Mouse (Mus musculus) olfactory bulb, adult 2 months (tissue): ENCODE results near the gene Map2k2. TPM values are rescaled to one million over a fixed set of nuclear protein-coding genes. Genes with fewer than 3 reads are reported as not detected.
A peak's percentile ranks its signal among the peaks of the same experiment; 100 is the strongest.
"Not testable (repeated sequence)": the region's sequence is repeated elsewhere in the genome, so short reads cannot be mapped to it uniquely, and the experiment has no call there.

ENCODE experiments used
- H3K27ac ChIP-seq: fragments of 200-500 bp; 2 replicates; pipeline ENCODE4 v1.5.1; 2012; ENCODE audit warnings: low read depth, low read length; ENCODE audit not compliant: insufficient read depth
- H3K4me1 ChIP-seq: fragments of 200-500 bp; 2 replicates; pipeline ENCODE4 v1.6.1; 2012; ENCODE audit warnings: low read length; ENCODE audit not compliant: control insufficient read depth, insufficient read depth
- H3K4me3 ChIP-seq: fragments of 200-500 bp; 2 replicates; pipeline ENCODE4 v1.5.1; 2012; ENCODE audit warnings: mild to moderate bottlenecking, low read depth, low read length, moderate library complexity; ENCODE audit not compliant: insufficient read depth
- CTCF ChIP-seq: fragments of 200-500 bp; IDR thresholded peaks from 2 replicates; pipeline ENCODE4 v1.5.1; 2012; ENCODE audit warnings: low read depth, mild to moderate bottlenecking, low read length, moderate library complexity; ENCODE audit not compliant: insufficient read depth
- POLR2A ChIP-seq: fragments of 200-500 bp; IDR thresholded peaks from 2 replicates; pipeline ENCODE4 v1.6.1; 2012; ENCODE audit warnings: mild to moderate bottlenecking, low read depth, low read length, moderate library complexity; ENCODE audit not compliant: insufficient read depth
- WGBS: fragments of 180-500 bp; shearing (Covaris S2); methylation state at CpG from one replicate; pipeline ENCODE4 v1.1.7; 2018; 5-methylcytosine and 5-hydroxymethylcytosine counted together
- polyA plus RNA-seq: library from polyadenylated mRNA; stranded (reverse); fragments of >200 nt; gene quantifications from 2 replicates; pipeline ENCODE4 v1.2.4, GENCODE M21; 2012; ENCODE audit warnings: low replicate concordance; ENCODE audit not compliant: missing spikeins, insufficient read depth, insufficient read length

Gene Map2k2
- polyA plus RNA-seq, 1 experiment: not detected

GRCm38 (mm10) chr10:81176466-81177271, 71.0 kb downstream of the Map2k2 start, which contains the start of gene Eef2:
Eef2 (plus strand) TSS chr10:81176631.
- H3K4me3 ChIP-seq: peak within 1 kb of the TSS; percentile 92
- H3K4me1 ChIP-seq: peaks cover 33% of the 10 kb centered on the region
- H3K27ac ChIP-seq: peak within 1 kb of the TSS; percentile 94
- WGBS: under 1% methylated on average over 77 of the region's 77 CpGs
- TF ChIP-seq POLR2A (peak; percentile 100), CTCF (peak; percentile 8; the same call in 1 of the 2 replicates)

GRCm38 (mm10) chr10:81177491-81177925, 71.8 kb downstream of the Map2k2 start:
- Histone ChIP-seq H3K4me1 (peaks cover 38% of the 10 kb centered on the region), H3K4me3 (peak overlapping the region; percentile 92), H3K27ac (no peak overlapping the region; the same call in 1 of the 2 replicates)
- TF ChIP-seq POLR2A (no peak), CTCF (no peak)
- WGBS: 8% methylated on average over 16 of the region's 16 CpGs

GRCm38 (mm10) chr10:81177958-81178712, 72.4 kb downstream of the Map2k2 start:
- Histone ChIP-seq H3K27ac (no peak overlapping the region), H3K4me1 (peaks cover 38% of the 10 kb centered on the region), H3K4me3 (peak overlapping the region; percentile 92)
- TF ChIP-seq POLR2A (no peak), CTCF (no peak)
- 56% methylated on average over 14 of the region's 14 CpGs for WGBS

- no peak overlapping the region for H3K4me3 ChIP-seq
- H3K4me1 ChIP-seq: peaks cover 42% of the 10 kb centered on the region
- TF ChIP-seq POLR2A (no peak), CTCF (no peak)
- H3K27ac ChIP-seq: no peak overlapping the region
- 89% methylated on average over 11 of the region's 11 CpGs for WGBS
Measured at GRCm38 (mm10) chr10:81178927-81179326, 73.2 kb downstream of the Map2k2 start.

- no peak overlapping the region for H3K4me3 ChIP-seq
- TF ChIP-seq CTCF (no peak), POLR2A (no peak)
- H3K4me1 ChIP-seq: peaks cover 44% of the 10 kb centered on the region
- 88% methylated on average over 32 of the region's 32 CpGs for WGBS
- H3K27ac ChIP-seq: no peak overlapping the region
Measured at GRCm38 (mm10) chr10:81179451-81180342, 74.0 kb downstream of the Map2k2 start.

GRCm38 (mm10) chr10:81180946-81181345, 75.2 kb downstream of the Map2k2 start:
- peaks cover 40% of the 10 kb centered on the region for H3K4me1 ChIP-seq
- WGBS: 92% methylated on average over 13 of the region's 13 CpGs
- H3K4me3 ChIP-seq: no peak overlapping the region
- no peak overlapping the region for H3K27ac ChIP-seq
- TF ChIP-seq CTCF (no peak), POLR2A (no peak)

- H3K27ac ChIP-seq, H3K4me3 ChIP-seq: not testable (repeated sequence)
- 71% methylated on average over 12 of the region's 12 CpGs for WGBS
- peaks cover 40% of the 10 kb centered on the region for H3K4me1 ChIP-seq
Measured at GRCm38 (mm10) chr10:81181860-81182259, 76.1 kb downstream of the Map2k2 start.

GRCm38 (mm10) chr10:81182336-81183333, 76.9 kb downstream of the Map2k2 start, which contains the start of gene Dapk3:
Dapk3 (plus strand) TSS chr10:81183005.
- TF ChIP-seq POLR2A (peak; percentile 69; the same call in 1 of the 2 replicates), CTCF (no peak)

More at GRCm38 (mm10) chr10:81182336-81183333, 76.9 kb downstream of the Map2k2 start, which contains the start of gene Dapk3:
- WGBS: 4% methylated on average over 53 of the region's 53 CpGs
- Histone ChIP-seq H3K27ac (peak within 1 kb of the TSS; percentile 77), H3K4me1 (peaks cover 36% of the 10 kb centered on the region), H3K4me3 (peak within 1 kb of the TSS; percentile 87)

Other genes with a start within 250 kb of the Map2k2 start
- gene Tmprss9, start 234.1 kb upstream of the Map2k2 start, polyA plus RNA-seq: not detected in 2 replicates
- not detected in 2 replicates for gene Timm13, start 204.9 kb upstream of the Map2k2 start, polyA plus RNA-seq
- not detected in 2 replicates for gene Lmnb2, start 187.7 kb upstream of the Map2k2 start, polyA plus RNA-seq
- not detected in 2 replicates for gene Gadd45b, start 175.8 kb upstream of the Map2k2 start, polyA plus RNA-seq
- not detected in 2 replicates for gene Gng7, start 91.0 kb upstream of the Map2k2 start, polyA plus RNA-seq
- not detected in 2 replicates for gene Diras1, start 80.3 kb upstream of the Map2k2 start, polyA plus RNA-seq
- gene Slc39a3, start 68.5 kb upstream of the Map2k2 start, polyA plus RNA-seq: not detected in 2 replicates
- not detected in 2 replicates for gene Sgta, start 45.7 kb upstream of the Map2k2 start, polyA plus RNA-seq
- gene Thop1, start 35.9 kb upstream of the Map2k2 start, polyA plus RNA-seq: not detected in 2 replicates
- gene Creb3l3, start 7.0 kb upstream of the Map2k2 start, polyA plus RNA-seq: not detected in 2 replicates
- 77.0 TPM in 1 of 2 replicates, not detected in the other for gene Zbtb7a, start 29.3 kb downstream of the Map2k2 start, polyA plus RNA-seq
- not detected in 2 replicates for gene Pias4, start 62.0 kb downstream of the Map2k2 start, polyA plus RNA-seq
- 423 and 2,167 TPM in 2 replicates for gene Eef2, start 70.7 kb downstream of the Map2k2 start, polyA plus RNA-seq
- gene Dapk3, start 77.1 kb downstream of the Map2k2 start, polyA plus RNA-seq: not detected in 2 replicates
- not detected in 2 replicates for gene 4930442H23Rik, start 77.9 kb downstream of the Map2k2 start, polyA plus RNA-seq
- not detected in 2 replicates for gene Nmrk2, start 96.1 kb downstream of the Map2k2 start, polyA plus RNA-seq
- not detected in 2 replicates for gene Atcay, start 124.9 kb downstream of the Map2k2 start, polyA plus RNA-seq
- gene Zfr2, start 127.2 kb downstream of the Map2k2 start, polyA plus RNA-seq: not detected in 2 replicates
- not detected in 2 replicates for gene Matk, start 147.0 kb downstream of the Map2k2 start, polyA plus RNA-seq
- gene Mrpl54, start 161.0 kb downstream of the Map2k2 start, polyA plus RNA-seq: not detected in 2 replicates
- not detected in 2 replicates for gene Apba3, start 161.0 kb downstream of the Map2k2 start, polyA plus RNA-seq
- gene Tjp3, start 185.7 kb downstream of the Map2k2 start, polyA plus RNA-seq: not detected in 2 replicates
- gene Pip5k1c, start 187.0 kb downstream of the Map2k2 start, polyA plus RNA-seq: 935 TPM in 1 of 2 replicates, not detected in the other
- gene Cactin, start 215.2 kb downstream of the Map2k2 start, polyA plus RNA-seq: not detected in 2 replicates
- gene Tbxa2r, start 222.8 kb downstream of the Map2k2 start, polyA plus RNA-seq: not detected in 2 replicates
- not detected in 2 replicates for gene Gipc3, start 237.4 kb downstream of the Map2k2 start, polyA plus RNA-seq
- gene Hmg20b, start 244.6 kb downstream of the Map2k2 start, polyA plus RNA-seq: not detected in 2 replicates